Mouse (Mus musculus): ENCODE data around the gene Olfr1413.
A peak's percentile ranks its signal among the peaks of the same experiment; 100 is the strongest.

The Olfr1413 gene

GRCm38 (mm10) chr1:92571022-92571421, at the start of gene Olfr1413:
Olfr1413 (plus strand) TSS chr1:92571322.
- DNase-seq: no peak

GRCm38 (mm10) chr1:92521376-92521775, 49.7 kb upstream of the Olfr1413 start:
- peak; percentile 54 for DNase-seq

GRCm38 (mm10) chr1:92523764-92524163, 47.4 kb upstream of the Olfr1413 start:
- no peak for DNase-seq

- no peak for DNase-seq
Observed at GRCm38 (mm10) chr1:92536972-92537371, 34.1 kb upstream of the Olfr1413 start.

- DNase-seq: no peak
Observed at GRCm38 (mm10) chr1:92539071-92539470, 32.1 kb upstream of the Olfr1413 start.

- DNase-seq: no peak
Observed at GRCm38 (mm10) chr1:92545929-92546328, 25.2 kb upstream of the Olfr1413 start.

GRCm38 (mm10) chr1:92585479-92585878, 14.4 kb downstream of the Olfr1413 start, which contains the start of gene Olfr1412:
Olfr1412 (plus strand) TSS chr1:92585779.
- DNase-seq: no peak

- no peak for DNase-seq
Observed at GRCm38 (mm10) chr1:92594111-92594510, 23.0 kb downstream of the Olfr1413 start, which contains the start of gene Olfr1411. Olfr1411 (plus strand) TSS chr1:92594411.

- DNase-seq: no peak
Observed at GRCm38 (mm10) chr1:92596019-92596418, 24.9 kb downstream of the Olfr1413 start.

GRCm38 (mm10) chr1:92605482-92605881, 34.4 kb downstream of the Olfr1413 start, which contains the start of gene Olfr1410:
Olfr1410 (plus strand) TSS chr1:92605782.
- DNase-seq: no peak

GRCm38 (mm10) chr1:92607711-92608110, 36.6 kb downstream of the Olfr1413 start:
- DNase-seq: no peak

GRCm38 (mm10) chr1:92611008-92611407, 39.9 kb downstream of the Olfr1413 start:
- DNase-seq: peak; percentile 42

GRCm38 (mm10) chr1:92613175-92613574, 42.1 kb downstream of the Olfr1413 start:
- no peak for DNase-seq

GRCm38 (mm10) chr1:92614516-92614915, 43.4 kb downstream of the Olfr1413 start:
- DNase-seq: no peak

- no peak for DNase-seq
Observed at GRCm38 (mm10) chr1:92616046-92616445, 44.9 kb downstream of the Olfr1413 start.

GRCm38 (mm10) chr1:92617488-92617887, 46.4 kb downstream of the Olfr1413 start, which contains the start of gene Olfr12:
Olfr12 (plus strand) TSS chr1:92617788.
- no peak for DNase-seq

GRCm38 (mm10) chr1:92618360-92618759, 47.2 kb downstream of the Olfr1413 start:
- DNase-seq: no peak

All from right cerebral cortex, postnatal 14 days (tissue).